Mouse (Mus musculus): Measurements from ENCODE around the gene R3hcc1l. TPM values are rescaled to one million over a fixed set of nuclear protein-coding genes. Genes with fewer than 3 reads are reported as not detected.

The R3hcc1l gene
- polyA plus RNA-seq, 1 experiment = 4.8 TPM

DNA sequence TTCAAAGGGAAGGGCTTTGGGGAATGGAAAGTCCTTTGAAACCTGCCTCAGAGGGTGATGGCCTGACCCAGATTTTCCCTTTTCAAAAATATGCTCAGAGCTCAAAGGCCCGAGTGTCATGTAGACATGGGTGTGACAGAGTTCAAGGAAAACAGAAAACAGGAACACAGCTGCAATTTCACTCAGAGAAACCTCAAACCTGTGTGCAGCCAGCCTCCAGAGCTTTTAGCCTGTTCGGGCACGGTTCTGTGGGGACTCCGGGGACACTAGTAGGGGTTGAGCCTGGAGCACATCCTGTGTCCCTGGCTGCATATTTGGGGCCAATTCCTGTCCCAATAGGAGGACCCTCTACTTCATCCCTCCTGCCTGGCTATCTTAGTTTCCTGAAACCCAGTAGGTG, 113.7 kb downstream of the R3hcc1l start:
- 67% methylated on average over 4 of the region's 4 CpGs for WGBS

DNA sequence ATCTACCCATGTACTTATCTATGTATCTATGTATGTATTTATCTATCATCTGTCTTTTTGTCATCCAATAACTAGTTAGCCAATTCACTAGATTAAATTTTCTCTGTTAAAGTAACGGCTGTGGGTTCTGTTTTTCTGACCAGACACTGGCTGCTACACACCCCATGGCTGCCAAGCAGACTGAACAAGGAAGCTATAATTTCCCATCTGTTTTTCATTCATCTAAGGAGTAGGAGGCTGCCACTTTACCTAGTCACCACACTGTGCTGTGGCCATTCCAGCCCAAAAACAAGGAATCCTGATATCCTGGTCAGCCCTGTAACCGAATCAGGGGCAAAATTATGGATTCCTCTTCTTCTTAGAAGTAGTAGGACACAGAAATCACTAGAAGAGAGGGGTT, 115.1 kb downstream of the R3hcc1l start:
- no peak for DNase-seq
- H3K4me3 ChIP-seq (replicated peaks; ENCODE audit: extremely low read depth, low read depth, low read length) = no peak overlapping the region
- TF ChIP-seq CTCF (IDR thresholded peaks at IDR 0.05; ENCODE audit: insufficient read depth, low read length) = no peak
- TF ChIP-seq POLR2A (IDR thresholded peaks at IDR 0.05; ENCODE audit: borderline replicate concordance, extremely low read depth, low read depth, low read length) = no peak
- H3K4me1 ChIP-seq (ENCODE audit: control insufficient read depth, insufficient read depth, low read length) = peaks cover 3% of the 10 kb centered on the region; the same call in 1 of the 2 replicates
- WGBS = 71% methylated on average over 2 of the region's 2 CpGs

More for the DNA sequence above, 113.7 kb downstream of the R3hcc1l start:
- Histone ChIP-seq H3K4me1 (ENCODE audit: control insufficient read depth, insufficient read depth, low read length) (peaks cover 3% of the 10 kb centered on the region; the same call in 1 of the 2 replicates), H3K4me3 (replicated peaks; ENCODE audit: extremely low read depth, low read depth, low read length) (no peak overlapping the region)
- DNase-seq = no peak
- TF ChIP-seq CTCF (IDR thresholded peaks at IDR 0.05; ENCODE audit: insufficient read depth, low read length) (no peak), POLR2A (IDR thresholded peaks at IDR 0.05; ENCODE audit: borderline replicate concordance, extremely low read depth, low read depth, low read length) (no peak)

DNA sequence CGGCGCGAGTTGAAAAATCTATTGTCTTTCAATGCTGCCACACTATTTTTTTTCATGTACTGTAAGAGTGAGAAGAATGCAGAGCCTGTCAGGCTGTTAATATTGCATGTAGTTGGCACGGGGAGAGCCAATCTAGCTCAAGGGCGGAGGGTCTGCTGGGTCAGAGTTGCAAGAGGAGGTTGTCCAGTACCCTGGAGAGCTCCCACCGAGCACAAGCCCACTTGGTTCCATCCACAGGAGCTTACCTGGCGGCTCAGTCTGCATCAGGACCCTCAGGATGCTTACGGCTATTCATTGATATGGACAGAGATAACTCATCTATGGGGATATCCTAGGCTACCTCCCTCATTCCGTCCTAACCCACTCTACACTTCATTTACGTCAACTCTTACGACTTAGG, 118.1 kb downstream of the R3hcc1l start:
- WGBS = 48% methylated on average over 11 of the region's 11 CpGs

DNA sequence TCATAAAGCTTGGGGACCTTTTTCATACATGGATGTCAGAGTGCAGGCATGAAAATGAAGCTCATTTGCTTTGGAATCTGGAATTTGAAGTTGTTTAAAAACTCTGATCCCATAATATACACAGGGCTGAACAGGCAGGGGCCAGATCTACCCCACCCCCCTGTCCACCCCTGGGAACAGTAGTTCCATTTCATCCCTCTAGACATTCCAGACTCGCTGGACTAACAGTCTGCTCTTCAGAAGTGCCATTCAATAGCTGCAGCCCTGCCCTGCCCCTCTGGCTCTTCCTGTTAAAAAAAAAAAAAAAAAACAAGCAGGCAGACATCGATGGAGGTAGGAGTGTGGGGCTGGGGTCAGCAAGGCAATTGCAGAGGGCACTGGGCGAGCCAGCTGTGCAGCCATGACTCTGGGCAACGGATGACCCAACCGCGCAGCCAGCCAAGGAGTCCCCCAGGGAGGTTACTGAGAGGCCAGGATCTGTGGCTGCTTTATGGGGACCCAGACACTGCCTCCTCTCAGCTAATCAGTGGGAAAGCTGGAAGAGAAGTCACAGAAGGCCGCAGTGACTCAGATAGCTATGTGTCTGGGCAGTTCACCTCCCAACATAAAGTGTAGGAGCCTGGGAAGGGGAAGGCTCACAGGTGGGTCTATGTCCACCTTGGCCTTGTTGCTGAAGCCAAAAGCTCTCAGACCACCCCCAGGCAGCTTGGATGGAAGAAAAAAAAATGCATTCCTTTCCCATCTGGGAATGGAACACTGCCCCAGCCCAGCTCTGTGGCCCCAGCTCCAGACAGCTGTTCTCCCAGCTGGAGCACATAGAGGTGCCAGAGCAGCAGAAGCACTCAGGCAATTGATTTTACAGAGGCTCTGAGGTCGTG, 120.3 kb downstream of the R3hcc1l start:
- no peak for DNase-seq
- Histone ChIP-seq H3K4me3 (replicated peaks; ENCODE audit: extremely low read depth, low read depth, low read length) (no peak overlapping the region), H3K4me1 (ENCODE audit: control insufficient read depth, insufficient read depth, low read length) (0 out of 2 replicates have a peak, but pooled peaks cover 2% of the 10 kb centered on the region)
- TF ChIP-seq POLR2A (IDR thresholded peaks at IDR 0.05; ENCODE audit: borderline replicate concordance, extremely low read depth, low read depth, low read length) (no peak), CTCF (IDR thresholded peaks at IDR 0.05; ENCODE audit: insufficient read depth, low read length) (no peak)
- 37% methylated on average over 8 of the region's 8 CpGs for WGBS

More for the DNA sequence above, 118.1 kb downstream of the R3hcc1l start:
- Histone ChIP-seq H3K4me3 (replicated peaks; ENCODE audit: extremely low read depth, low read depth, low read length) (no peak overlapping the region), H3K4me1 (ENCODE audit: control insufficient read depth, insufficient read depth, low read length) (0 out of 2 replicates have a peak, but pooled peaks cover 2% of the 10 kb centered on the region)
- DNase-seq = no peak
- no peak for TF ChIP-seq POLR2A (IDR thresholded peaks at IDR 0.05; ENCODE audit: borderline replicate concordance, extremely low read depth, low read depth, low read length)

DNA sequence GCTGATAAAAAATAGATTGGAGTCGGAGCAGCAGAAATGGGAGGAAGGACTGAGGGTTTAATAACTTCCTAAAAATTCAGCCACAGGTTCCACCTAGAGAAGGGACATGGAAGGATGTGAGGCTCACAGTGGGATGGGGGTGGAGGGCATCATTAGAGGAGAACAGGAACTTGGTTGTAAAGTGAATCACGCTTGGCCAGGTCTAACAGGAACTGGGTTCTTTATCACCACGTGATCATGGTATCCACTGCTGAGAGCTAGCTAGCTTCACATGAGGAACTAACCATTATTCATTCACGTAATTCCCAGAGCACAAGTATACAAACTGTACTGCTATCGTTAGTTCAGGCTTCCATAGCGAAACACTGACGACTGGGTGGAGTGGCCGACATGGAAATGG, 121.0 kb downstream of the R3hcc1l start:
- no peak for DNase-seq
- Histone ChIP-seq H3K4me1 (ENCODE audit: control insufficient read depth, insufficient read depth, low read length) (0 out of 2 replicates have a peak, but pooled peaks cover 2% of the 10 kb centered on the region), H3K4me3 (replicated peaks; ENCODE audit: extremely low read depth, low read depth, low read length) (no peak overlapping the region)
- TF ChIP-seq POLR2A (IDR thresholded peaks at IDR 0.05; ENCODE audit: borderline replicate concordance, extremely low read depth, low read depth, low read length) (no peak), CTCF (IDR thresholded peaks at IDR 0.05; ENCODE audit: insufficient read depth, low read length) (no peak)
- 44% methylated on average over 8 of the region's 8 CpGs for WGBS

GRCm38 (mm10) chr19:42640211-42640610, 121.7 kb downstream of the R3hcc1l start:
- DNase-seq = no peak
- 0 out of 2 replicates have a peak, but pooled peaks cover 2% of the 10 kb centered on the region for H3K4me1 ChIP-seq (ENCODE audit: control insufficient read depth, insufficient read depth, low read length)

More at GRCm38 (mm10) chr19:42640211-42640610, 121.7 kb downstream of the R3hcc1l start:
- H3K4me3 ChIP-seq (replicated peaks; ENCODE audit: extremely low read depth, low read depth, low read length) = no peak overlapping the region
- no peak for TF ChIP-seq POLR2A (IDR thresholded peaks at IDR 0.05; ENCODE audit: borderline replicate concordance, extremely low read depth, low read depth, low read length)
- TF ChIP-seq CTCF (IDR thresholded peaks at IDR 0.05; ENCODE audit: insufficient read depth, low read length) = no peak
- WGBS = 81% methylated on average over 9 of the region's 9 CpGs

Other genes with a start within 250 kb of the R3hcc1l start
- gene Crtac1, start 87.0 kb upstream of the R3hcc1l start, polyA plus RNA-seq (2012; rRNA removed) = 0.06 and 0.12 TPM in 2 replicates
- 1.8 and 2.5 TPM in 2 replicates for gene Loxl4, start 94.1 kb downstream of the R3hcc1l start, polyA plus RNA-seq (2012; rRNA removed)
- 5.0 and 5.4 TPM in 2 replicates for gene Pyroxd2, start 234.0 kb downstream of the R3hcc1l start, polyA plus RNA-seq (2012; rRNA removed)